Mouse (Mus musculus) retina, postnatal 1 day (tissue): ENCODE data around the gene Adamts18.

ENCODE experiments used
- DNase-seq: peaks from one replicate; pipeline ENCODE4 v3.0.0-alpha.2; 2012

Adamts18 gene

GRCm38 (mm10) chr8:113656681-113657298 is 191.7 kb downstream of the Adamts18 start:
- no peak for DNase-seq

DNA sequence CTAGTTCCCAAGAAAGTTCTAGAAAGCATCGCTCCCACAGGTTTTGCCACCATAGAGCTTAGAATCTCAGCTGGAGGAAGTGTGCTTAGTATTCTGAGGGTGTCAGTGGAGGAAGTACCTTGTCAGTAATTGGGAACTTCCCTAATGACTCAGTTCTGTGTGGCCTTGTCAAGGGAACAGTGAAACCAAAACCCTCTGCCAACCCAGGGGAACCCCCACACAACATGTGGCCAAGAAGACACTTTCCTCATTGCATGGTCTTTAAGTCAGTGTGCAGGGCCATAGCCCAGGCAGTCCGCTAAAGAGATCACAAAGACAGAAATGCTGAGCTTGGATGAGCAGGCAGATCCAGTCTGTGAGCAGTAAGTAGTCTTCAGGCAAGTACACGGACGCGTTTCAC is 192.4 kb downstream of the Adamts18 start:
- DNase-seq, result no peak

DNA sequence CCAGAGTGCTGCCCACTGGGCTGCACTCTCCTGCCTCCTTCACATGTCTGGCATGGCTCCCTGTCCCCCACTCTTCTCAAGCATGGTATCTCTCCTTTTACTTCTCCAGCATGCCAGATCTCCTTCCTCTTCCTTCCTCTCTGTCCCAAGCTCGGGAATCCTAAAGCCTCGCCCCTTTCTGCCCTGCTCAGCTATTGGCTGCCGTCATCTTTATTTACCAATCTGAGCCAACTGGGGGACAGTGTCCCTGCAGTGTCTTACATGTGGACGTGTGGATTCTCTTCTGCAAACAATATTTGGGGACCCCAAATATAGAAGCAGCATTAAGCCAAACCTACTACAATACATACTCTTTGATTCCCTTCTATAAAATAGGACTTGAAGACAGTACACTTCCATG is 195.4 kb downstream of the Adamts18 start:
- DNase-seq, result no peak

DNA sequence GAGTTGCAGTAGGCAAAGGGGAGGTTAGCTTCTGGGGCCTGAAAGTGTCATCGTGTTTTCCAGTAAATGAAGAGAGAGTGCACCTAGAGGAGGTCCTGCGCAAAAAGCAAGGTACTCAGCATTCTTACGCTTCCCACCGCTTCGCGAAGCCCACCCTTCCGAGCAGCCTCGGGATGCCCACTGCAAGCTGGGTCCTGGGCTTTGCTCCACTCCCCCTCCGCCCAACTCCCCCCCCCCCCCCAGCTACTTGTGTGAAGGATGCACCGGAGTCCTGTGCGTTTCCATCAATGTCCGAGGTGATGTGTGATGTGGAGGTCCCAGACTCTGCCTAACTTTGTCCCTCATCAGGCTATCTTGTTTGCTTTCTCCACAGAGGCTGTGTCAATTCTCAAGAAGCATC is 196.1 kb downstream of the Adamts18 start:
- DNase-seq, result no peak
